Comparison of ENCODE assay signal across 13 mouse cellular contexts in genomic region chr16:11001703-11002659, GRCm38 (mm10). TPM values are rescaled to one million over a fixed set of nuclear protein-coding genes. Genes with fewer than 3 reads are reported as not detected.
DNase-seq lines count a peak whose midpoint lies in the region; ATAC-seq and TF ChIP-seq lines count a peak whose summit lies in the region.
"Had no signal": no experiment of that assay in that cellular context is flagged by ENCODE, and none has a peak within 500 bp of the region (broad histone marks: within the 10 kb centered on the region; RNA-seq: fewer than 3 reads in every experiment).

No protein-coding gene starts in this region.

- DNase-seq in heart, adult 2 months: peak in 1 of 2 experiments; percentile 41
- no peak for DNase-seq in heart, postnatal 25 days (ENCODE audit: low spot score)
- DNase-seq in NIH3T3 (ENCODE audit: low read depth): peak; percentile 81
- DNase-seq in monocyte, adult 2 months (ENCODE audit: low read depth in 1 of 2, low spot score in 2 of 2): peak; percentile 68 to 71
- DNase-seq in right cerebral cortex, postnatal 4 days: no peak
- no peak for DNase-seq in urinary bladder, postnatal 25 days (ENCODE audit: low spot score)
- DNase-seq: gastrocnemius, adult 2 months; heart, postnatal 4 days had no signal

- H3K79me2 ChIP-seq in heart, adult 2 months (replicated peaks; ENCODE audit: control insufficient read depth, insufficient read depth, low read length): no peaks in the 10 kb centered on the region

- no peak for TF ChIP-seq CTCF in heart, adult 2 months (IDR thresholded peaks at IDR 0.05)

- H3K4me2 ChIP-seq in liver, embryonic 15.5 days: no peak overlapping the region
- no peak overlapping the region for H3K4me2 ChIP-seq in neural tube, embryonic 15.5 days
- H3K4me2 ChIP-seq: kidney, embryonic 15.5 days; midbrain, embryonic 11.5 days had no signal

- H3K4me3 ChIP-seq in heart, adult 2 months: no peak overlapping the region
- H3K4me3 ChIP-seq in liver, embryonic 15.5 days (replicated peaks): no peak overlapping the region
- H3K4me3 ChIP-seq in neural tube, embryonic 15.5 days (replicated peaks): no peak overlapping the region
- H3K4me3 ChIP-seq: gastrocnemius, adult 2 months; kidney, embryonic 15.5 days; left cerebral cortex, adult 2 months had no signal

- peak; percentile 42; the same call in 1 of the 2 replicates for ATAC-seq in liver, embryonic 15.5 days (ENCODE audit: insufficient read depth)
- ATAC-seq in neural tube, embryonic 15.5 days (ENCODE audit: low FRiP score): no peak

- intact Hi-C loops in heart, adult 2 months (cut with DNase I): no loop called here
- intact Hi-C loops in heart, postnatal 25 days (cut with DNase I): no loop called here

- peaks cover 6% of the 10 kb centered on the region for H3K4me1 ChIP-seq in heart, adult 2 months (ENCODE audit: control insufficient read depth, insufficient read depth, low read length)
- peaks cover 27% of the 10 kb centered on the region for H3K4me1 ChIP-seq in liver, embryonic 15.5 days (replicated peaks)
- H3K4me1 ChIP-seq in neural tube, embryonic 15.5 days: peaks cover 6% of the 10 kb centered on the region

- 82% methylated on average over 7 of the region's 7 CpGs for WGBS in heart, adult 2 months
- WGBS in liver, embryonic 15.5 days (ENCODE audit: insufficient replicate concordance): 44% methylated on average over 7 of the region's 7 CpGs
- WGBS in neural tube, embryonic 15.5 days: 94% methylated on average over 7 of the region's 7 CpGs

- TF ChIP-seq EP300 in heart, adult 2 months (IDR thresholded peaks at IDR 0.05; ENCODE audit: insufficient read depth, low read depth, low read length): 0 out of 2 replicates have a peak, but pooled peaks have one; percentile 22

- no peaks in the 10 kb centered on the region for H3K9me3 ChIP-seq in liver, embryonic 15.5 days (replicated peaks)
- no peaks in the 10 kb centered on the region for H3K9me3 ChIP-seq in neural tube, embryonic 15.5 days (replicated peaks)
- H3K9me3 ChIP-seq: kidney, embryonic 15.5 days had no signal

- no peaks in the 10 kb centered on the region for H3K36me3 ChIP-seq in heart, adult 2 months (ENCODE audit: control insufficient read depth, insufficient read depth, low read length)
- H3K36me3 ChIP-seq in liver, embryonic 15.5 days (replicated peaks): no peaks in the 10 kb centered on the region
- no peaks in the 10 kb centered on the region for H3K36me3 ChIP-seq in neural tube, embryonic 15.5 days
- H3K36me3 ChIP-seq: kidney, embryonic 15.5 days had no signal

- TF ChIP-seq POLR2A in heart, adult 2 months (IDR thresholded peaks at IDR 0.05; ENCODE audit: insufficient read depth, low read depth, low read length): no peak

- H3K27me3 ChIP-seq in heart, adult 2 months (ENCODE audit: control insufficient read depth, insufficient read depth, low read length): no peaks in the 10 kb centered on the region
- H3K27me3 ChIP-seq in liver, embryonic 15.5 days: no peaks in the 10 kb centered on the region
- no peaks in the 10 kb centered on the region for H3K27me3 ChIP-seq in neural tube, embryonic 15.5 days (replicated peaks)
- H3K27me3 ChIP-seq: kidney, embryonic 15.5 days had no signal

- no peak overlapping the region for H3K27ac ChIP-seq in heart, adult 2 months
- H3K27ac ChIP-seq in liver, embryonic 15.5 days (replicated peaks): no peak overlapping the region
- H3K27ac ChIP-seq in neural tube, embryonic 15.5 days (replicated peaks): no peak overlapping the region
- H3K27ac ChIP-seq: gastrocnemius, adult 2 months; kidney, embryonic 15.5 days; left cerebral cortex, adult 2 months had no signal

- no peak overlapping the region for H3K9ac ChIP-seq in heart, adult 2 months (ENCODE audit: low read depth, low read length)
- no peak overlapping the region for H3K9ac ChIP-seq in liver, embryonic 15.5 days
- H3K9ac ChIP-seq in neural tube, embryonic 15.5 days (replicated peaks): no peak overlapping the region
- H3K9ac ChIP-seq: kidney, embryonic 15.5 days had no signal

RNA-seq across cellular contexts. Expression of gene Snn, which starts 58.8 kb away (rescaled TPM):
- 10 to 100 TPM; 22.6 to 32.3 TPM for total RNA-seq in heart, adult 2 months (2021)
- 23.9 and 32.2 TPM in 2 replicates for polyA plus RNA-seq in heart, adult 2 months (2012; rRNA removed)
- total RNA-seq in heart, postnatal 25 days (2021): 10 to 100 TPM; 28.3 to 33.3 TPM
- 2.4 and 2.6 TPM in 2 replicates for polyA plus RNA-seq in liver, embryonic 15.5 days (2015; fragmentation: Nextera tagmentation; extraction: Ambion mirVana)
- 104 and 107 TPM in 2 replicates for polyA plus RNA-seq in neural tube, embryonic 15.5 days (2015; fragmentation: Nextera tagmentation; extraction: Ambion mirVana)

Comparison
In these comparisons a context has a peak if more than half of its experiments do, and no peak if none do; other contexts are left out.
1. DNase-seq: peak in NIH3T3 (single experiment) and monocyte, adult 2 months (2 of 2); none in heart, postnatal 25 days (single experiment), right cerebral cortex, postnatal 4 days (single experiment) and urinary bladder, postnatal 25 days (single experiment).